Mouse (Mus musculus) myocyte (in vitro differentiated cells): ENCODE results near the gene Evx2. TPM values are rescaled to one million over a fixed set of nuclear protein-coding genes. Genes with fewer than 3 reads are reported as not detected.

Source experiments
- H3K27me3 ChIP-seq: one replicate; pipeline ENCODE4 v1.6.1; 2011; ENCODE audit not compliant: control insufficient read depth, insufficient read depth, insufficient read length
- H3K36me3 ChIP-seq: one replicate; pipeline ENCODE4 v1.6.1; 2011; ENCODE audit not compliant: control insufficient read depth, insufficient read depth
- H3K4me2 ChIP-seq: one replicate; pipeline ENCODE4 v1.6.1; 2011; ENCODE audit warnings: low read depth, control low read depth
- H3K4me3 ChIP-seq: one replicate; pipeline ENCODE4 v1.5.1; 2011; ENCODE audit warnings: mild to moderate bottlenecking, control low read depth, moderate library complexity
- H3K79me2 ChIP-seq: one replicate; pipeline ENCODE4 v1.6.1; 2011; ENCODE audit not compliant: control insufficient read depth, insufficient read depth
- H3ac ChIP-seq: one replicate; pipeline ENCODE4 v1.6.1; 2011; ENCODE audit not compliant: control insufficient read depth, insufficient read length
- CEBPB ChIP-seq: IDR thresholded peaks from 2 replicates; pipeline ENCODE4 v1.6.1; 2011; ENCODE audit warnings: mild to moderate bottlenecking, moderate library complexity; ENCODE audit not compliant: poor library complexity, insufficient read depth, severe bottlenecking
- E2F4 ChIP-seq: IDR thresholded peaks from one replicate; pipeline ENCODE4 v1.6.1; 2011; ENCODE audit warnings: mild to moderate bottlenecking, control low read depth, moderate library complexity; ENCODE audit not compliant: insufficient read depth
- MAX ChIP-seq: IDR thresholded peaks from one replicate; pipeline ENCODE4 v1.6.1; 2011; ENCODE audit warnings: low read depth, mild to moderate bottlenecking, control low read depth
- MYOD1 ChIP-seq, 3 experiments: IDR thresholded peaks; one replicate each; pipeline ENCODE4 v1.6.1; 2011; ENCODE audit warnings: control low read depth in 2 of 3, low read depth in 2 of 3, mild to moderate bottlenecking in 2 of 3, moderate library complexity in 1 of 3; ENCODE audit not compliant: insufficient read length in 2 of 3, control insufficient read depth in 1 of 3
- MYOG ChIP-seq, 3 experiments: IDR thresholded peaks; one replicate each; pipeline ENCODE4 v1.6.1; 2011; ENCODE audit warnings: control low read depth in 2 of 3, low read depth in 2 of 3, mild to moderate bottlenecking in 2 of 3; ENCODE audit not compliant: insufficient read length in 2 of 3, control insufficient read depth in 1 of 3, insufficient read depth in 1 of 3
- POLR2A ChIP-seq: IDR thresholded peaks from one replicate; pipeline ENCODE4 v1.6.1; 2011; ENCODE audit warnings: low read depth, mild to moderate bottlenecking, control low read depth, moderate library complexity; ENCODE audit not compliant: insufficient read length
- POLR2AphosphoS2 ChIP-seq: IDR thresholded peaks from one replicate; pipeline ENCODE4 v1.6.1; 2011; ENCODE audit warnings: low read depth, control low read depth; ENCODE audit not compliant: insufficient read length
- REST ChIP-seq: IDR thresholded peaks from one replicate; pipeline ENCODE4 v1.6.1; 2011; ENCODE audit warnings: mild to moderate bottlenecking, control low read depth, moderate library complexity; ENCODE audit not compliant: insufficient read depth, insufficient read length
- SRF ChIP-seq: IDR thresholded peaks from one replicate; pipeline ENCODE4 v1.6.1; 2011; ENCODE audit warnings: low read depth; ENCODE audit not compliant: control insufficient read depth, insufficient read length
- TCF12 ChIP-seq: IDR thresholded peaks from one replicate; pipeline ENCODE4 v1.6.1; 2011; ENCODE audit warnings: mild to moderate bottlenecking, control low read depth; ENCODE audit not compliant: poor library complexity, insufficient read depth, severe bottlenecking
- TCF3 ChIP-seq: IDR thresholded peaks from one replicate; pipeline ENCODE4 v1.6.1; 2011; ENCODE audit warnings: low read depth, control low read depth; ENCODE audit not compliant: insufficient read length
- USF1 ChIP-seq: IDR thresholded peaks from one replicate; pipeline ENCODE4 v1.6.1; 2011; ENCODE audit warnings: low read depth, mild to moderate bottlenecking, control low read depth, moderate library complexity
- polyA plus RNA-seq: library from polyadenylated mRNA; unstranded; fragments of >200 nt; fragmentation: generic; extraction: Trizol; gene quantifications from one replicate; pipeline ENCODE4 v1.2.1, GENCODE M21; 2012; ENCODE audit warnings: missing spikeins

The Evx2 gene
- polyA plus RNA-seq, 1 experiment: not detected

DNA sequence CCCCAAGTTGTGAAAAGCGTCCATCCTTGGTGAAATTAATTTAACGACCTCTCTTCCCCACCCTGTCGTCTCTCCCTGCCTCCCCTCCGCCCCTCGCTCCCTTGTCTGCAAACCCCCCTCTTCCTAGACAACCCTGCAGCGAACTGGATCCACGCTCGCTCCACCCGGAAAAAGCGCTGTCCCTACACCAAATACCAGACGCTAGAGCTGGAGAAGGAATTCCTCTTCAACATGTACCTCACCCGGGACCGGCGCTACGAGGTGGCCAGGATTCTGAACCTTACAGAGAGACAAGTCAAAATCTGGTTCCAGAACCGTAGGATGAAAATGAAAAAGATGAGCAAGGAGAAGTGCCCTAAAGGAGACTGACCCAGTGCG, 39.7 kb upstream of the Evx2 start:
- Histone ChIP-seq H3K27me3 (peaks cover 58% of the 10 kb centered on the region), H3K4me3 (no peak overlapping the region), H3K36me3 (no peaks in the 10 kb centered on the region), H3ac (no peak overlapping the region), H3K79me2 (no peaks in the 10 kb centered on the region), H3K4me2 (no peak overlapping the region)
- TF ChIP-seq POLR2A: no peak

- Histone ChIP-seq H3K4me2 (no peak overlapping the region), H3ac (no peak overlapping the region), H3K4me3 (no peak overlapping the region), H3K27me3 (peaks cover 58% of the 10 kb centered on the region), H3K79me2 (no peaks in the 10 kb centered on the region), H3K36me3 (no peaks in the 10 kb centered on the region)
- TF ChIP-seq MYOD1 (IDR thresholded peaks at IDR 0.05; ENCODE audit: control insufficient read depth in 1 of 3, insufficient read length in 2 of 3, low read depth in 2 of 3): no peak
- TF ChIP-seq MYOG (IDR thresholded peaks at IDR 0.05; ENCODE audit: control insufficient read depth in 1 of 3, insufficient read depth in 1 of 3, insufficient read length in 2 of 3, low read depth in 2 of 3): no peak
- TF ChIP-seq MAX: no peak
- no peak for TF ChIP-seq POLR2AphosphoS2
- TF ChIP-seq E2F4: no peak
- no peak for TF ChIP-seq TCF12
- no peak for TF ChIP-seq SRF
- no peak for TF ChIP-seq USF1
- no peak for TF ChIP-seq REST
- no peak for TF ChIP-seq TCF3
- no peak for TF ChIP-seq POLR2A
- no peak for TF ChIP-seq CEBPB
Measured at GRCm38 (mm10) chr2:74698201-74699052, 39.1 kb upstream of the Evx2 start.

- Histone ChIP-seq H3K79me2 (no peaks in the 10 kb centered on the region), H3K4me2 (no peak within 1 kb of the TSS), H3ac (no peak within 1 kb of the TSS), H3K4me3 (no peak within 1 kb of the TSS), H3K27me3 (peaks cover 65% of the 10 kb centered on the region), H3K36me3 (no peaks in the 10 kb centered on the region)
- TF ChIP-seq SRF: no peak
- no peak for TF ChIP-seq CEBPB
- TF ChIP-seq E2F4: no peak
- TF ChIP-seq POLR2A: no peak
- TF ChIP-seq USF1: no peak
- TF ChIP-seq REST: no peak
- no peak for TF ChIP-seq MAX
- no peak for TF ChIP-seq MYOD1 (IDR thresholded peaks at IDR 0.05; ENCODE audit: control insufficient read depth in 1 of 3, insufficient read length in 2 of 3, low read depth in 2 of 3)
- no peak for TF ChIP-seq TCF12
- no peak for TF ChIP-seq MYOG (IDR thresholded peaks at IDR 0.05; ENCODE audit: control insufficient read depth in 1 of 3, insufficient read depth in 1 of 3, insufficient read length in 2 of 3, low read depth in 2 of 3)
- no peak for TF ChIP-seq POLR2AphosphoS2
- TF ChIP-seq TCF3: no peak
Measured at GRCm38 (mm10) chr2:74697567-74698121, 38.3 kb upstream of the Evx2 start, which contains the start of gene Hoxd9. Gene Hoxd9, plus strand, starts transcription at chr2:74697727.

DNA sequence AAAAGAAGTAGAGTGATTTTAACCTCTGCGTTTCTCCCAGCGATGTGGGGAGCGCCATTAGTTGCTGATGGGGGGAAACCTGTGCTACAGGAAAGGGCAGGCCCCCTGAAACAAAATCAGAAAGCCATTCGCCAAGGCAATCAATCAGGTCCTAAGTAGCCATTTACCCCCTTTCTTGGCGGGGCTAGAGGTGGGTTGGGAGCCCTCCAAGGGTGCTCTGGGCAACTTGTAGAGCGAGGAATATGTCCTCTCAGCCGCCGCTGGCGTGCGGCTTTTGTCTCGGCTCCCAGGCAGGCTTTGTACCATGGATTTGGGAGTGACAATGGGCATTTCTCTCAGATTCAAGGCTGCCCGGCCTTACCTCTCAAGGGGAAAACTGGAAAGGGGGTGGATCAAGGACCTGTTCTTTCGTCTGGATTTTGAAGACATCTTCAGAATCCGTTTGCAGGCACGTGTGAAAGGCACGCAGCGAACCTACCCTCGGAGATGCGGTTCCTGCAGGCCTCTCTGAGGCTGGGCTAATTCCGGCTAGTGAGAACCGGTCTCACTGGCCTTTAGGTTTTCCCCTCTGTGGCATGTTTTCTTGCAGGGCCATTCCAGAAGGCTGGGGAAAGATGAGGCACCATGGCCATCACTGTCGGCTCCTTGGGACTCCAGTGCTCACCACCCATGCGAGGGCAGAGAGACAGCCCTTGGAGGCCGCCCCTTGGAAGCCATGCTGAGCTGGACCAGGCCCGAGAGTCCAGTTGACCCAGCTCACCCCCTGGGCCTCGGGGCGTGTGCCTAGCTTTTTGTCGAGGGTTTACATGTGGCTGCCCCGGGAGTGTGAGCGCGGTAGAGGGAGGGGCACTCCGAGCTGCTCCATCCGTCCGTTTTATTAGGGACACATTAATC, 37.3 kb upstream of the Evx2 start:
- Histone ChIP-seq H3K27me3 (peaks cover 75% of the 10 kb centered on the region), H3K79me2 (no peaks in the 10 kb centered on the region), H3K36me3 (no peaks in the 10 kb centered on the region), H3K4me3 (no peak overlapping the region), H3ac (no peak overlapping the region), H3K4me2 (no peak overlapping the region)
- TF ChIP-seq REST (no peak), SRF (no peak), POLR2A (no peak), E2F4 (no peak), POLR2AphosphoS2 (no peak), TCF12 (no peak), MYOG (IDR thresholded peaks at IDR 0.05; ENCODE audit: control insufficient read depth in 1 of 3, insufficient read depth in 1 of 3, insufficient read length in 2 of 3, low read depth in 2 of 3) (no peak), TCF3 (no peak), MYOD1 (IDR thresholded peaks at IDR 0.05; ENCODE audit: control insufficient read depth in 1 of 3, insufficient read length in 2 of 3, low read depth in 2 of 3) (no peak)
